Mouse (Mus musculus) stomach, embryonic 16.5 days (tissue): Measurements from ENCODE around the gene Ascl1. TPM values are rescaled to one million over a fixed set of nuclear protein-coding genes. Genes with fewer than 3 reads are reported as not detected.
A peak's percentile ranks its signal among the peaks of the same experiment; 100 is the strongest.

Source experiments
- ATAC-seq: fragments of 200-750 bp; cut with Nextera tagmentation; 2 replicates; pipeline ENCODE4 v1.8.0; 2017; ENCODE audit warnings: moderate number of reproducible peaks, moderate TSS enrichment; ENCODE audit not compliant: insufficient read depth, low FRiP score
- H3K27ac ChIP-seq: fragments of 300-500 bp; sonication (generic); 2 replicates; pipeline ENCODE4 v1.5.1; 2014; ENCODE audit warnings: low read length
- H3K27me3 ChIP-seq: fragments of 300-500 bp; sonication (generic); 2 replicates; pipeline ENCODE4 v1.6.1; 2014; ENCODE audit warnings: low read length, control low read depth, mixed read lengths; ENCODE audit not compliant: control insufficient read depth, insufficient read depth
- H3K36me3 ChIP-seq: fragments of 300-500 bp; sonication (generic); 2 replicates; pipeline ENCODE4 v1.6.1; 2014; ENCODE audit warnings: low read length; ENCODE audit not compliant: control insufficient read depth, insufficient read depth
- H3K4me1 ChIP-seq: fragments of 300-500 bp; sonication (generic); 2 replicates; pipeline ENCODE4 v1.6.1; 2014; ENCODE audit warnings: low read length, control low read depth, mixed read lengths; ENCODE audit not compliant: control insufficient read depth, insufficient read depth
- H3K4me2 ChIP-seq: fragments of 300-500 bp; sonication (generic); 2 replicates; pipeline ENCODE4 v1.6.1; 2014; ENCODE audit warnings: low read depth, low read length, mixed read lengths
- H3K4me3 ChIP-seq: fragments of 300-500 bp; sonication (generic); replicated peaks from 2 replicates; pipeline ENCODE4 v1.5.1; 2014; ENCODE audit warnings: mild to moderate bottlenecking, low read length
- H3K9ac ChIP-seq: fragments of 300-500 bp; sonication (generic); 2 replicates; pipeline ENCODE4 v1.6.1; 2014; ENCODE audit warnings: low read length
- H3K9me3 ChIP-seq: fragments of 300-500 bp; sonication (generic); replicated peaks from 2 replicates; pipeline ENCODE4 v1.6.1; 2016; ENCODE audit warnings: low read length, control low read depth; ENCODE audit not compliant: control insufficient read depth
- WGBS: fragments of 180-500 bp; shearing (Covaris S2); extraction: QIAGEN DNeasy Blood & Tissue Kit; methylation state at CpG from one replicate; pipeline ENCODE4 v1.1.7; 2014; 5-methylcytosine and 5-hydroxymethylcytosine counted together
- polyA plus RNA-seq: library from polyadenylated mRNA; unstranded; fragments of >200 nt; fragmentation: Nextera tagmentation; extraction: Ambion mirVana; gene quantifications from 2 replicates; pipeline ENCODE4 v1.2.1, GENCODE M21; 2015

Ascl1 gene
- polyA plus RNA-seq, 1 experiment from 2014 or later: 3.5 TPM

DNA sequence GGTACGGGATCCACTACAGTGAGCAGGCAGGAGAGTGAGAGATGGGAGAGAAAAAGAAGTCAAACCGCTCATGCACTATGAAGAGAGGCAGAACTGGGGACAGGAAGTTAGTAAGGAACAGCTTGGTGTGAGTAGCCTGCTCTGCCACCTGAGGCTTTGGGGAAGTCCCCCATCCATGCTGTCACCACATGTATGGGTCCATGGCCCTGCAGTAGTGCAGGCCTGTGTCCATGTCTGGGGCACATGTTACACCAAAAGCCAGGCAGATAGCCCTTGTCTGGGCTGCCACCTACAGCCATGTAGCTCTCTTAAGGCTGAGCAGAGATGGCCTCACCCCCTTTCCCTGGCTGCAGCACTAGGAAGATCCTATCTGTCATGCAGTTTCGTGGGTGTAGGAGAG is 42.7 kb downstream of the Ascl1 start:
- H3K36me3 ChIP-seq: no peaks in the 10 kb centered on the region
- no peaks in the 10 kb centered on the region for H3K27me3 ChIP-seq
- no peak overlapping the region for H3K9ac ChIP-seq
- no peak overlapping the region for H3K4me2 ChIP-seq
- 83% methylated on average over 3 of the region's 3 CpGs for WGBS
- H3K4me3 ChIP-seq: no peak overlapping the region
- H3K9me3 ChIP-seq: no peaks in the 10 kb centered on the region
- no peak for ATAC-seq
- no peaks in the 10 kb centered on the region for H3K4me1 ChIP-seq
- no peak overlapping the region for H3K27ac ChIP-seq

GRCm38 (mm10) chr10:87449368-87449767 is 44.1 kb downstream of the Ascl1 start:
- H3K9ac ChIP-seq: no peak overlapping the region
- WGBS: 80% methylated on average over 6 of the region's 6 CpGs
- H3K27me3 ChIP-seq: no peaks in the 10 kb centered on the region
- no peaks in the 10 kb centered on the region for H3K36me3 ChIP-seq
- no peak overlapping the region for H3K27ac ChIP-seq
- ATAC-seq: no peak
- H3K4me1 ChIP-seq: no peaks in the 10 kb centered on the region
- no peaks in the 10 kb centered on the region for H3K9me3 ChIP-seq
- no peak overlapping the region for H3K4me2 ChIP-seq
- no peak overlapping the region for H3K4me3 ChIP-seq

DNA sequence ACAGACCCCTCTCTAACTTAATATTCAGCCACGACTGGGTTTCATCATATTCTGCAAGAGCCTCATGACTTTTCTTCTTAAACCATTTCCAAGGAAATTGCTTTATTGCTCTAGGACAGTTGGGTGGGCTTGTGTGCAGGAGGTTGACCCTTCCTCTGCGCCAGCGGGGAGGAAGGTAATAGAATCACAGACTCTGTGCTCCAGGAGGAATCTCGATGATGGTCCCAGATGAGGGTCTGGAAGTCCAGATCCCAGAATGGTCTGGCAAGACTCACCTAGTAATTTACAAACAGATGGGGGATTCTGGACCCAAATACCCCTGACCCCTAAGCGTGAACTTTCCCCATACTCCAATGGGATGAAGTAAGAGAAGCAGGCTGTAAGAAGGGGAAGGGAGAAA is 45.2 kb downstream of the Ascl1 start:
- H3K27ac ChIP-seq: no peak overlapping the region
- H3K27me3 ChIP-seq: no peaks in the 10 kb centered on the region
- no peaks in the 10 kb centered on the region for H3K9me3 ChIP-seq
- 58% methylated on average over 5 of the region's 5 CpGs for WGBS
- no peak overlapping the region for H3K9ac ChIP-seq
- no peak for ATAC-seq
- no peaks in the 10 kb centered on the region for H3K4me1 ChIP-seq
- H3K4me3 ChIP-seq: no peak overlapping the region
- H3K36me3 ChIP-seq: no peaks in the 10 kb centered on the region
- H3K4me2 ChIP-seq: no peak overlapping the region

DNA sequence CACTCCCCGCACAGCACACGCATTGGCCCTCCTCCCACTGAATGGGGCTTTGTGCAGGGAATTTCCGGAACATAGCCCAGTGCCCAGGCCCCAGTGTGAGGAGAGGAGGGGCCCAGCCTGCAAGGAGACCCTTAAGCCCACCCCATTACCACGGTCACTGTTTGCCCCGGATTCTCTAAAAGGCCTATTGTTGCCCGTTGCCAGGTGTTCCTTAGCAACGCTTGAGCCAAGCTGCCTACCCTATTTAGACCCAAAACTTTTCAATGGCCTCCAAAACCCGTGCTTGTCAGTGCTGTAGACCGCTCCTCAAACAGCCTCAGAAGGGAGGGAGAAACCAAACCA is 45.7 kb downstream of the Ascl1 start:
- no peaks in the 10 kb centered on the region for H3K27me3 ChIP-seq
- 4% methylated on average over 9 of the region's 9 CpGs for WGBS
- ATAC-seq: peak; percentile 69; the same call in 1 of the 2 replicates
- no peaks in the 10 kb centered on the region for H3K36me3 ChIP-seq
- H3K9ac ChIP-seq: no peak overlapping the region
- no peak overlapping the region for H3K27ac ChIP-seq
- H3K4me2 ChIP-seq: no peak overlapping the region; the same call in 1 of the 2 replicates
- no peaks in the 10 kb centered on the region for H3K9me3 ChIP-seq
- H3K4me3 ChIP-seq: no peak overlapping the region
- H3K4me1 ChIP-seq: no peaks in the 10 kb centered on the region

DNA sequence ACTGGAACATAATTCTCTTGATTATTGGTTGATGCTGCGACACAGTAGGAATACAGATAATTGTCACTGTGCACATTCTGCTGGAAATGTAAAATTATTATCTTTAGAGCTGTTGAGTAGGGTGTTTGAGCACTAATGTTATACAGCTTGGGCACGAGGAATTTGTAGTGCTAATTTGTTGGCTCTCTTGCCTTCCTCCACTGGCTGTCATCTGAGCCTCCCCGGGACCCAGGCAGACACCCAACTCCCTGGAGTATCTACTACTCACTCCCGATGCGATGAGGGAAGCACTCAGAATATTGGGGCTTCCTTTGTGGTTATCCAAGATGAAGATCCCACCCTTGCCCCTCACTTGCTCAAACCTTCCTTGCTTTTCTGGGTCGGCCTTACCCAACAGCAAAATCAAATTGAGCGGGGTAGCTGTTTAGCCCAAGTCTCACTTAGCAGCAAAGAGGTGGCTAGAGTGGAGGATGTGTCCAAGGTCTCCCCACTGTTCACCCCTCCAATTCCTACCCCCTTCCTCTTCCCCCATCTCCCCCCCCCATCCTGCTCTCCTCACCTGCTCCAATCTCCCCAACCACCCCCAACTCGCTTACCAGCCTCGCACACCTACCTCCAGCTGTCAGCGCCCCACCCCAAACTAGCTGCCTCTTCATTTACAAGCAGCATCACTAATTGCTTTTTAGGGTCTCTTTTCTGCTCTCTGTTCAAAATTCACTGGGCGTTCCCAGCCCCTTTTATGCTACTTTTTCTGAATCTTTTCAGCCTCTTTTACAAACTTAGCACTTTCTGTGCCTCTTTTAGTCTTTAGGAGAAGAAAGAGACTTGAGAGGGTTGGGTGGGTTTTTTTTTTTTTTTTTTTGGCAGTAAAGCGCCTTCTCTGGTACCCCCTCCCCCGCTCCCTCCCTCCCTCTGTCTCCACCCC is 46.4 kb downstream of the Ascl1 start:
- Histone ChIP-seq H3K4me2 (no peak overlapping the region; the same call in 1 of the 2 replicates), H3K27ac (no peak overlapping the region), H3K4me1 (no peaks in the 10 kb centered on the region), H3K9me3 (no peaks in the 10 kb centered on the region), H3K4me3 (no peak overlapping the region), H3K27me3 (no peaks in the 10 kb centered on the region), H3K9ac (no peak overlapping the region), H3K36me3 (no peaks in the 10 kb centered on the region)
- WGBS: 38% methylated on average over 12 of the region's 13 CpGs
- no peak for ATAC-seq

GRCm38 (mm10) chr10:87446139-87446828 is 47.2 kb downstream of the Ascl1 start:
- Histone ChIP-seq H3K9ac (no peak overlapping the region), H3K27ac (no peak overlapping the region), H3K36me3 (no peaks in the 10 kb centered on the region), H3K27me3 (no peaks in the 10 kb centered on the region), H3K9me3 (no peaks in the 10 kb centered on the region), H3K4me3 (no peak overlapping the region), H3K4me2 (no peak overlapping the region), H3K4me1 (no peaks in the 10 kb centered on the region)
- ATAC-seq: no peak
- WGBS: 77% methylated on average over 2 of the region's 2 CpGs

Other genes with a start within 250 kb of the Ascl1 start
- 2.8 and 4.3 TPM in 2 replicates for gene Pah, start 28.1 kb upstream of the Ascl1 start, polyA plus RNA-seq